Mouse (Mus musculus) adrenal gland, adult 8-10 months (tissue): ENCODE measurements at regions not wholly inside any gene's neighbourhood (a gene's known extent, or its start where the extent isn't known, plus 50 kb on each side); places are given as distances from the start of the nearest gene placed in this dataset.
"Not testable (repeated sequence)": the region's sequence is repeated elsewhere in the genome, so short reads cannot be mapped to it uniquely, and the experiment has no call there.

Source experiments
- DNase-seq: peaks from one replicate; pipeline ENCODE4 v3.0.0; 2022

- no peak for DNase-seq
Observed at GRCm38 (mm10) chr5:101496924-101497697, 167.7 kb downstream of the Nkx6-1 start.

- DNase-seq: no peak
Observed at GRCm38 (mm10) chr5:101496161-101496560, 168.6 kb downstream of the Nkx6-1 start.

GRCm38 (mm10) chr5:101445792-101446191 lies 219.0 kb downstream of the Nkx6-1 start:
- no peak for DNase-seq

GRCm38 (mm10) chr5:101441782-101442181 lies 223.0 kb downstream of the Nkx6-1 start:
- no peak for DNase-seq

- no peak for DNase-seq
Observed at GRCm38 (mm10) chr5:101437666-101438299, 227.0 kb downstream of the Nkx6-1 start.

GRCm38 (mm10) chr5:101426067-101426771 lies 238.6 kb downstream of the Nkx6-1 start:
- DNase-seq: no peak

GRCm38 (mm10) chr5:101384316-101384715 lies 280.5 kb downstream of the Nkx6-1 start:
- DNase-seq: no peak

- no peak for DNase-seq
Observed at GRCm38 (mm10) chr5:101381361-101381760, 283.4 kb downstream of the Nkx6-1 start.

GRCm38 (mm10) chr5:101376657-101377056 lies 288.1 kb downstream of the Nkx6-1 start:
- no peak for DNase-seq

- no peak for DNase-seq
Observed at GRCm38 (mm10) chr5:101374129-101374528, 290.7 kb downstream of the Nkx6-1 start.

- no peak for DNase-seq
Observed at GRCm38 (mm10) chr5:101372204-101372603, 292.6 kb downstream of the Nkx6-1 start.

- peak; percentile 5 for DNase-seq
Observed at GRCm38 (mm10) chr5:101365364-101365763, 299.4 kb downstream of the Nkx6-1 start.

GRCm38 (mm10) chr5:101359986-101360385 lies 304.8 kb downstream of the Nkx6-1 start:
- no peak for DNase-seq

- DNase-seq: no peak
Observed at GRCm38 (mm10) chr5:101345406-101345805, 319.4 kb downstream of the Nkx6-1 start.

- DNase-seq: not testable (repeated sequence)
Observed at GRCm38 (mm10) chr5:101336361-101336760, 328.4 kb downstream of the Nkx6-1 start.

- no peak for DNase-seq
Observed at GRCm38 (mm10) chr5:101331825-101332224, 333.0 kb downstream of the Nkx6-1 start.

- DNase-seq: no peak
Observed at GRCm38 (mm10) chr5:101326122-101326521, 338.7 kb downstream of the Nkx6-1 start.

- no peak for DNase-seq
Observed at GRCm38 (mm10) chr5:101323041-101323950, 341.5 kb downstream of the Nkx6-1 start.

GRCm38 (mm10) chr5:101299986-101300385 lies 364.8 kb downstream of the Nkx6-1 start:
- DNase-seq: no peak

- DNase-seq: no peak
Observed at GRCm38 (mm10) chr5:101298411-101298810, 366.4 kb downstream of the Nkx6-1 start.

GRCm38 (mm10) chr5:101297511-101298102 lies 367.2 kb downstream of the Nkx6-1 start:
- no peak for DNase-seq

GRCm38 (mm10) chr5:101295941-101296340 lies 368.9 kb downstream of the Nkx6-1 start:
- no peak for DNase-seq
